Mouse (Mus musculus) heart, embryonic 11.5 days (tissue): ENCODE results near the gene C1qtnf9. TPM values are rescaled to one million over a fixed set of nuclear protein-coding genes. Genes with fewer than 3 reads are reported as not detected.
A peak's percentile ranks its signal among the peaks of the same experiment; 100 is the strongest.

ENCODE experiments used
- ATAC-seq: fragments of 200-750 bp; cut with Nextera tagmentation; replicated peaks from 2 replicates; pipeline ENCODE4 v1.8.0; 2017; ENCODE audit warnings: moderate library complexity; ENCODE audit not compliant: insufficient number of reproducible peaks, low FRiP score, low TSS enrichment
- H3K27ac ChIP-seq: fragments of 300-500 bp; sonication (generic); 2 replicates; pipeline ENCODE4 v1.5.1; 2014; ENCODE audit warnings: mild to moderate bottlenecking, low read depth, low read length
- H3K27me3 ChIP-seq: fragments of 300-500 bp; sonication (generic); 2 replicates; pipeline ENCODE4 v1.6.1; 2014; ENCODE audit warnings: mild to moderate bottlenecking, low read length, mixed read lengths; ENCODE audit not compliant: control insufficient read depth, insufficient read depth
- H3K36me3 ChIP-seq: fragments of 300-500 bp; sonication (generic); 2 replicates; pipeline ENCODE4 v1.6.1; 2014; ENCODE audit warnings: mild to moderate bottlenecking, low read length, moderate library complexity, mixed read lengths; ENCODE audit not compliant: control insufficient read depth, insufficient read depth
- H3K4me1 ChIP-seq: fragments of 300-500 bp; sonication (generic); 2 replicates; pipeline ENCODE4 v1.6.1; 2014; ENCODE audit warnings: low read length; ENCODE audit not compliant: control insufficient read depth, insufficient read depth
- H3K4me2 ChIP-seq: fragments of 300-500 bp; sonication (generic); 2 replicates; pipeline ENCODE4 v1.6.1; 2014; ENCODE audit warnings: mild to moderate bottlenecking, moderate library complexity
- H3K4me3 ChIP-seq: fragments of 300-500 bp; sonication (generic); 2 replicates; pipeline ENCODE4 v1.5.1; 2014; ENCODE audit warnings: low read depth, low read length
- H3K9ac ChIP-seq: fragments of 300-500 bp; sonication (generic); 2 replicates; pipeline ENCODE4 v1.6.1; 2014; ENCODE audit warnings: mild to moderate bottlenecking, low read depth, low read length, moderate library complexity
- H3K9me3 ChIP-seq: fragments of 300-500 bp; sonication (generic); replicated peaks from 2 replicates; pipeline ENCODE4 v1.6.1; 2016; ENCODE audit warnings: low read length; ENCODE audit not compliant: control insufficient read depth
- WGBS: fragments of 180-500 bp; shearing (Covaris S2); extraction: QIAGEN DNeasy Blood & Tissue Kit; methylation state at CpG from one replicate; pipeline ENCODE4 v1.1.7; 2014; ENCODE audit not compliant: insufficient replicate concordance; 5-methylcytosine and 5-hydroxymethylcytosine counted together
- polyA plus RNA-seq: library from polyadenylated mRNA; unstranded; fragments of >200 nt; fragmentation: Nextera tagmentation; extraction: Ambion mirVana; gene quantifications from 2 replicates; pipeline ENCODE4 v1.2.1, GENCODE M21; 2014

C1qtnf9 gene
- polyA plus RNA-seq, 1 experiment from 2014 or later, result not detected

GRCm38 (mm10) chr14:60741490-60741981, 26.4 kb upstream of the C1qtnf9 start:
- no peaks in the 10 kb centered on the region for H3K9me3 ChIP-seq
- ATAC-seq, result peak; percentile 47; the same call in 1 of the 2 replicates
- H3K4me3 ChIP-seq, result no peak overlapping the region
- peak overlapping the region; percentile 6; the same call in 1 of the 2 replicates for H3K4me2 ChIP-seq
- 0 out of 2 replicates have a peak overlapping the region, but pooled peaks have one; percentile 18 for H3K9ac ChIP-seq
- H3K4me1 ChIP-seq, result peaks cover 65% of the 10 kb centered on the region
- peak overlapping the region; percentile 81 for H3K27ac ChIP-seq
- H3K36me3 ChIP-seq, result peaks cover 5% of the 10 kb centered on the region
- H3K27me3 ChIP-seq, result no peaks in the 10 kb centered on the region
- 43% methylated on average over 6 of the region's 6 CpGs for WGBS

- H3K4me1 ChIP-seq, result peaks cover 47% of the 10 kb centered on the region
Measured at GRCm38 (mm10) chr14:60743681-60744080, 24.3 kb upstream of the C1qtnf9 start.

GRCm38 (mm10) chr14:60745201-60745600, 22.7 kb upstream of the C1qtnf9 start:
- Histone ChIP-seq H3K9me3 (no peaks in the 10 kb centered on the region), H3K4me3 (no peak overlapping the region), H3K4me2 (no peak overlapping the region), H3K9ac (peak overlapping the region; percentile 18; the same call in 1 of the 2 replicates), H3K27me3 (no peaks in the 10 kb centered on the region), H3K4me1 (peaks cover 41% of the 10 kb centered on the region), H3K36me3 (peaks cover 13% of the 10 kb centered on the region), H3K27ac (peak overlapping the region; percentile 13; the same call in 1 of the 2 replicates)
- no peak for ATAC-seq
- 53% methylated on average over 6 of the region's 6 CpGs for WGBS

More at GRCm38 (mm10) chr14:60743681-60744080, 24.3 kb upstream of the C1qtnf9 start:
- no peak for ATAC-seq
- 72% methylated on average over 9 of the region's 9 CpGs for WGBS
- no peak overlapping the region; the same call in 1 of the 2 replicates for H3K27ac ChIP-seq
- no peaks in the 10 kb centered on the region for H3K27me3 ChIP-seq
- no peaks in the 10 kb centered on the region for H3K9me3 ChIP-seq
- no peak overlapping the region for H3K4me2 ChIP-seq
- no peak overlapping the region for H3K9ac ChIP-seq
- H3K4me3 ChIP-seq, result no peak overlapping the region
- H3K36me3 ChIP-seq, result peaks cover 13% of the 10 kb centered on the region

DNA sequence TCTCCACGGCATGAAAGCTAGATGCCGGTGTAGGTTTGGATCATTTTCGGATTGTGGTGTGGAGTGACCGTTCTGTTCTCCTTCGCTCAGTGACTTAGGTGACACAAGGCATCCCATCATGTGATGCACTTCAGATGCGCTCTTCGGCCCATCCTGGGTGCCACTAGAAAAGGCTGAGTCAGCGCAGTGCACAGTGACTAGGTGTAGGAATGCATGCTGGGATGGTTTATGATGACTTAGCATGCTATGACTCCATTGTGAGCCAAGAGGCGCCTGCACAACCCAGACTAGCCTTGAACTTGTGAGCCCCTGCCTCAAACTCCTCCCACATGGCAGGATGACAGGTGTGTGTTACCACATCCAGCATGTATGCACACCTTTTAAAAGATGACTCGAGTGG, 21.8 kb upstream of the C1qtnf9 start:
- no peak overlapping the region for H3K4me2 ChIP-seq
- peaks cover 34% of the 10 kb centered on the region for H3K4me1 ChIP-seq
- no peak overlapping the region for H3K4me3 ChIP-seq
- 93% methylated on average over 10 of the region's 10 CpGs for WGBS
- no peak for ATAC-seq
- no peaks in the 10 kb centered on the region for H3K9me3 ChIP-seq
- no peak overlapping the region for H3K27ac ChIP-seq
- peaks cover 13% of the 10 kb centered on the region for H3K36me3 ChIP-seq
- no peak overlapping the region for H3K9ac ChIP-seq
- H3K27me3 ChIP-seq, result no peaks in the 10 kb centered on the region

DNA sequence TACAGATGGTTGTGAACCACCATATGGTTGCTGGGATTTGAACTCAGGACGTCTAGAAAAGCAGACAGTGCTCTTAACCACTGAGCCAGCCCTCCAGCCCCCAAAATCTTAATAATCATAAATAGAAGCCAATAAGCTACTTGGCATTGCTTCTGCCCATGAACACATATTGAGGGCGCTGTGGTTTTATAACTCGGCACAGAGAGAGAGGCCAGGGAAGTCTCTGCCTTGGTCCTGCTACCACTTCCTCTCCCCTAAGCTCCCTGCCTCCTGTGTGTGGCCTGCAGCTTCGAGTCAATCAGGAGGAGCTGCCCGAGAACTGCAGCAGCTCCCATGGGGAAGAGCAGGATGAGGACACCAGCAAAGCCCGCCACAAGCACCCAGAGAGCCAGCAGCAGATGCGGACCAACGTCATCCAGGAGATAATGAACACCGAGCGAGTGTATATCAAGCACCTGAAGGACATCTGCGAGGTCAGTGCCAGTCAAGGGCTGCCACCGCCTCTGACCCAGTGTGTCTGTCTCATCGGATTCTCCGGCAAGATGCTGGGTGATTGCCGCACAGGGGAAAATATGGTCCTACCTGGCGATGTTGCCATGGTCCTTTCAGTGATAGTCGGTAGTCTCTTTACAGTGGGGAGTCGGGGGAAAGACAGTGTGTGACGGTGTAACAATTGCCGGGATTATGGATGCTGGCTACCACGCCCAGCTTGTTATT, 20.6 kb upstream of the C1qtnf9 start:
- Histone ChIP-seq H3K9me3 (no peaks in the 10 kb centered on the region), H3K4me2 (no peak overlapping the region), H3K9ac (no peak overlapping the region), H3K4me3 (no peak overlapping the region), H3K4me1 (peaks cover 22% of the 10 kb centered on the region), H3K36me3 (peaks cover 16% of the 10 kb centered on the region), H3K27ac (no peak overlapping the region), H3K27me3 (no peaks in the 10 kb centered on the region)
- WGBS, result 87% methylated on average over 21 of the region's 21 CpGs
- ATAC-seq, result no peak

DNA sequence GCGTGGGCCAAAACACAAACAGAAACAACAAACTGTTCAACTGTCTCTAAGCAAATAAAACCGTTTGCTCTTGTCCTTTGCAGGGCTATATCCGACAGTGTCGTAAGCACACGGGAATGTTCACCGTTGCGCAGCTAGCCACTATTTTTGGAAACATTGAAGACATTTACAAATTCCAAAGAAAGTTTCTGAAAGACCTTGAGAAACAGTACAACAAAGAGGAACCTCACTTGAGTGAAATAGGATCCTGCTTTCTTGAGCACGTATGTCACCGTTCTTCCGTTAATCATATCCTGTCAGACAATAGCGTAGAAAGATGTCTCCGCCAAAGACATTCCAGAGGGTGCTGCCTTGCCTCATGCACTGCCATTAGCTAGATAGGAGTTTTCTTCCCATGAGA, 18.1 kb upstream of the C1qtnf9 start:
- no peak for ATAC-seq
- Histone ChIP-seq H3K9me3 (no peaks in the 10 kb centered on the region), H3K27ac (peak overlapping the region; percentile 18; the same call in 1 of the 2 replicates), H3K4me2 (no peak overlapping the region), H3K27me3 (no peaks in the 10 kb centered on the region), H3K4me3 (no peak overlapping the region), H3K4me1 (0 out of 2 replicates have a peak, but pooled peaks cover 5% of the 10 kb centered on the region), H3K36me3 (peaks cover 22% of the 10 kb centered on the region), H3K9ac (0 out of 2 replicates have a peak overlapping the region, but pooled peaks have one; percentile 28)
- WGBS, result 62% methylated on average over 12 of the region's 12 CpGs

DNA sequence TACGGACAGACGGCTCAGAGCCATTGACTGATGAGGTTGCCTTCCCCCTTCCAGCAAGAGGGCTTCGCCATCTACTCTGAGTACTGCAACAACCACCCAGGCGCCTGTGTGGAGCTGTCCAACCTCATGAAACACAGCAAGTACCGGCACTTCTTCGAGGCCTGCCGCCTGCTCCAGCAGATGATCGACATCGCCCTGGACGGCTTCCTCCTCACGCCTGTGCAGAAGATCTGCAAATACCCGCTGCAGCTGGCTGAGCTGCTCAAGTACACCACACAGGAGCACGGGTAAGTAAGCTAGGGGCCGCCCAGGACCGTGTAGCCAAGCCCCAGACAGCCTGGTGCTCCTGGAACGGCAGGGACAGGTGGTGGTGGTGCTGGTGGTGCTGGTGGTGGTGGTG, 16.4 kb upstream of the C1qtnf9 start:
- no peak for ATAC-seq
- Histone ChIP-seq H3K9me3 (no peaks in the 10 kb centered on the region), H3K4me2 (no peak overlapping the region), H3K9ac (no peak overlapping the region), H3K4me1 (0 out of 2 replicates have a peak, but pooled peaks cover 5% of the 10 kb centered on the region), H3K27ac (no peak overlapping the region), H3K36me3 (peaks cover 29% of the 10 kb centered on the region), H3K27me3 (no peaks in the 10 kb centered on the region), H3K4me3 (no peak overlapping the region)
- WGBS, result 89% methylated on average over 16 of the region's 16 CpGs

GRCm38 (mm10) chr14:60752892-60753800, 14.8 kb upstream of the C1qtnf9 start:
- H3K9ac ChIP-seq, result no peak overlapping the region
- peaks cover 21% of the 10 kb centered on the region for H3K36me3 ChIP-seq
- no peaks in the 10 kb centered on the region for H3K27me3 ChIP-seq
- WGBS, result 88% methylated on average over 14 of the region's 14 CpGs
- H3K27ac ChIP-seq, result no peak overlapping the region
- H3K9me3 ChIP-seq, result no peaks in the 10 kb centered on the region
- H3K4me2 ChIP-seq, result no peak overlapping the region
- ATAC-seq, result no peak
- 0 out of 2 replicates have a peak, but pooled peaks cover 5% of the 10 kb centered on the region for H3K4me1 ChIP-seq
- no peak overlapping the region for H3K4me3 ChIP-seq
